Mouse (Mus musculus) lung, adult 18-20 months (tissue): ENCODE results near the gene Ube2q1.

ENCODE experiments used
- DNase-seq, 2 experiments: peaks; one replicate each; pipeline ENCODE4 v3.0.0; 2022; ENCODE audit warnings: mixed read lengths in 2 of 2

The Ube2q1 gene

DNA sequence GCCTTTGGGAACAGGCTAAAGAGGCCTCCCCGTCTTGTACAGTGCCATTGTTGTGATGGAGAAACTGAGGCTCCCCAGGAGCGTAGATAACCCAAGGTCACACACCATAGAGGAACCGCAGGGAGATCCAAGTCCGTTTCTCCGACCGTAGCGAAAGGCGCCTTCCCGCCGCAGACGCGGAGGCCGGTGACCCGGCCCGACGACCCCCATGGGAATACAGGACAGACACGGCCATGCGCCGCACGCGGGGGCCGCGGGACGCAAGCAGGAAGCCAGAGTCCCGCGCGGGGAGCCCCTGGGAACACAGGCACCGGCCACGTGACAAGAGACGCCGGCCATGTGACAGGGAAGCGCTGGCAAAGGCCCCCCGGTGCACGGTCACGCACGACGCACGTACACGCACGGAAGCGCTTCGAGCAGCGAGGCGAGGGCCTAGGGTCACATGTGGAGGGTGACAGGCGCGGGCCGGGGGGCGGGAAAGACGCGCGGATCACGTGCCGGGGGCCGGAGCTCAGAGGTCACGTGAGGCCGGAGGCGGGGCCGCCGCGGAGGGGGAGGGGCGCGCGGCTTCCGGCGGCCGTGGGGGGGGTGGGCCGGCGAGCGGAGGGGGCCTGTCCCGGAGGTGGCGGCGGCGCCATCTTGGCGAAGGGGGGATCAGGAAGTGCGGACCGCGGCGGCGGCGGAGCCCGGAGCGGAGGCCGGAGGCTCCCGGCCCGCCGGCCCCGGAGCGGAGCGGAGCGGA, at the start of gene Ube2q1:
Gene Ube2q1 (plus strand): TSS at position 649 of the 742 bp plus-strand sequence.
- peak; percentile 95 to 96 for DNase-seq

- DNase-seq: peak; percentile 53 to 54
Observed at GRCm38 (mm10) chr3:89727028-89727427, 46.4 kb upstream of the Ube2q1 start.

DNA sequence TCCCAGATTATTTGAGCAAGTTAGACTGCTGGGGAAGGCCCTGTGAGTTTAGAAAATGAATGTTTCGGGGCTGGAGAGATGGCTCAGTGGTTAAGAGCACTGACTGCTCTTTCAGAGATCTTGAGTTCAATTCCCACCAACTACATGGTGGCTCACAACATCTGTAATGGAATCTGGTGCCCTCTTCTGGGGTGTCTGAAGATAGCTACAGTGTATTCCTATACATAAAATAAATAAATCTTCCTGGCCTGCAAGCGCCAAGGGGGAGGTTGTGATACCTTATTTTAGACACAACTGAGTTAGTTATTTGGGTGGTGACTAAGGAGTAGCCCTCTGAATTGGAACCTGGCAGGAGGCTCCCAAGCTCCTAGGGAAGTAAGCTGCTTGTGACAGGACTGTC, 44.6 kb upstream of the Ube2q1 start:
- DNase-seq: no peak

DNA sequence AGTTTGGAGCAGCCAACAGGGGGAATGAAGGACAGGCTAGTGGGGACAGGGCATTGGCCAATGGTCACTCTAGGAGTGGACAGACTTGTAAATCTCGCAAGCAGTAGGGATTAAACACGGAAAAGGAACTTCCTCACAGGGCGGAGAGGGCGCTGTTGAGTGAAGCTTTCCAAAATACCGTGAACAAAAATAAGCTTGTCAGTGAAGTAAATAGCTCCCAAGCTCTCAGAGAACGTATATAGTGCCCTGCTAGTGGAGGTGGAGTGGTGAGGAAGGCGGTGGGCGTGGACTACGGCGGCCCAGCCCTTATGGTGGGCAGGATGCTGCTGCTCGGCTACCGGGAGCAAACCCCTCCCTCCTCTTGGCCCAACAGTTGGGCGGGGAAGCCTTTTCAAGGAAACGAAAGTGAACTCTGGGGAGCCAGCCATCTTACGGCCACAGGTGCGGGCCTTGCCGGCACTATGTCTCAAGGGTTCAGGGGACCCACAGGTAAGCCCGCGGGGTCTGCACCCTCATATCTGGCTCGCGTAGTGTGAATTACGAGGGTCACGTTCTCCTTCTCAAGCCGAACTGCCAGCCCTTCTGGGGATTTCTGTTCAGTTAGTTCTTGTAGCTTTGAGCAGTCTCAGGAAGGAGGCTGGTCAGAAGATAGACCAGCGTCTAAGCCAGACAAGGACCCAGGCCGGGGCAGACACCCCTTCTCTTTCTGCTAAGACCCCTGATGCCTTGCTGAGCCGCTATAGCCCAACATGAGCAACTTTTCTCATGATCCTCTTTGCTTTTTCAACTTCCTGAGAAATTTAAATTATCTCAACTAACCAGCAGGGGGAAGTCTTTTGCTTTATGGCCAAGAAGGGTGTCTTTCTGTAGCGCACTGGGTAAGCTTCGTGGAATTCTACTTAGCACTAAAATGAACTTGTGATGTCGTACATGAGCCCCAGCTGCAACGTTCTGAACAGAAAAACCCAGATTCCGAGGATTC, 42.8 kb upstream of the Ube2q1 start:
- DNase-seq: peak; percentile 95 to 96

DNA sequence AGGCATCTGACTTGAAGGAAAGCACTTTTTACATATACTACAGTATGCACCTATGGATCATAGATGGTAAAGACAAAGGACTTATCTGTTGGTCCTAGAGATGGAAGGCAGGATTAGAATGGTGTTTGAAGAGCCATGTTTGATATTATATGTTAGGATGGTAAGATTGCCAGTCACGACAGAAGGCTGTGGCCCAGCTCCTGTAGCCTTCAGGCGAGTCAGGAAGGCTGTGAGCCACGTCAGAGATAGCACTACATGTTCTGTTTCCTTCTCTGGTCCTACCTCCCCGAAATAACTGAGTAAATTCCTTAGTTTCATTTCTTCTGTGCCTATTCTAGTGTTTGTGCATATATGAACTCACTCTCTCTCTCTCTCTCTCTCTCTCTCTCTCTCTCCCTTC, 41.3 kb upstream of the Ube2q1 start:
- DNase-seq: no peak

DNA sequence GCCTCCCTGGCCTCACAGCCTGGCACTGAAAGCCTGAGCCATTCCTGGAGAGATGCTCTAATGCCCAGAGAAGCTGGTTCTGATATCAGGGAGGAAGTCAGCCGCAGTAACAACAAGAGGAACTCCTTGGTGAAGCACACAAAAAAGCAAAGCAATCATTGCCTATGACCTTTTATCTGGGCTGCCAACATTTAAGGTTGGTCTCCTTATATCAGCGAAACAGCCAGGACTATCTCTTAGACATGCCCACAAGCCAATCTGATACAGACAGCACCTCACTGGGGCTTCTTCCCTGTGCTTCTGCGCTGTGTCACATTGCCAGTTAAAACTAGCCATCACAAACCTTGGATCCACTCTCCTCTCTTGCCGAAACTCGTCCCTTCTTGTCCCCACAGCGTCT, 34.9 kb upstream of the Ube2q1 start:
- DNase-seq: no peak

DNA sequence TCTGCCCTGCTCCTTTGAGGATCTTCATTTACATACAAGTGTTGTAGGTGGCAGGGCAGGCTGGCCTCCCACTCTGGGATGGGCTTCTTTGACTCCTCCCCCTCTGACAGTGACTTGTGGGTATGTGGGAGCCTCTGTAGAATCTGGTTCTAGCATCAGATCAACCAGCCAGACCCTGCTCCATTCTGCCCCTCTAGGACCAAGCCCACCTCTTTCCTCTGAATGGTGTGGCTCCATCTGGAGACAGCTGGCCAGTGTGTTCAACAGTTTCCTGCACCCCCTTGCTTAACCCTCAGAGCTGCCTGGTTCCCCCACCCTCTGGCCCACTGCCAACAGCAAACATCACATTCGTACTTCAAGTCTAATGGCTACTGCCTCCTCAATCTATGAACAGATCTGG, 21.1 kb upstream of the Ube2q1 start:
- no peak for DNase-seq

- no peak for DNase-seq
Observed at GRCm38 (mm10) chr3:89755283-89755682, 18.1 kb upstream of the Ube2q1 start.

- no peak for DNase-seq
Observed at GRCm38 (mm10) chr3:89757851-89758250, 15.6 kb upstream of the Ube2q1 start.

- DNase-seq: no peak
Observed at GRCm38 (mm10) chr3:89759786-89760185, 13.6 kb upstream of the Ube2q1 start.

DNA sequence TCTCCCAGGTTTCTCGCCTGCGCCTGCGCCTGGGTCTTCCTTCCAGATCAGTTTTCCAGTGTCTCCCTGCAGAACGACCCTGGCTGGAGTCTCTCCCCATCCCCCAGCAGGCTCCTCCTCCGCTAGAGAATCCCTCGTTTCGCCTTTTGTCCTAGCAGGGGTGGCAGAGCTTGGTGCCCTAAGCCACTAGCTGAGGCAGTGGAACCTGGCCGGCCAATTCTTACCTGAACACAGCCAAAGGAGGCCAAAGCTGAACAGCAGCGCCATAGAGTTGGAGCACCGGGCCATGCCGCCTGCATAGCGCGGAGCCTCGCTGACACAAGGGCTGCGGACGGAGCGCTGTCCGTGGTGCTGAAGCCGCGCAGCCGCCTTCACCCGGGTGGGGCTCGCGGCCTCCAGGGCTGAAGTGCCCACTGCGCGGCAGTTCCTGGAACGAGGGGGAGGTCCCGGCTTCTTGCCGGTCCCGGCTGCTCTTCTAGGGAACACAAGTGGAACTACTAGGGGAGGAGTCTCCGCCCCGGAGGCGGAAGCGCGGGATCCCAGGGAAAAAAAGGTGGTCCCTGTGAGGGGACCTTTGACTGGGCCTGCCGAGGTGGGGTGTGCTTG, 9.2 kb upstream of the Ube2q1 start, which contains the start of gene Chrnb2:
Gene Chrnb2 (minus strand): TSS at position 514 of the 606 bp plus-strand sequence.
- peak; percentile 59 to 70 for DNase-seq

- no peak for DNase-seq
Observed at GRCm38 (mm10) chr3:89769584-89769983, 3.8 kb upstream of the Ube2q1 start.

DNA sequence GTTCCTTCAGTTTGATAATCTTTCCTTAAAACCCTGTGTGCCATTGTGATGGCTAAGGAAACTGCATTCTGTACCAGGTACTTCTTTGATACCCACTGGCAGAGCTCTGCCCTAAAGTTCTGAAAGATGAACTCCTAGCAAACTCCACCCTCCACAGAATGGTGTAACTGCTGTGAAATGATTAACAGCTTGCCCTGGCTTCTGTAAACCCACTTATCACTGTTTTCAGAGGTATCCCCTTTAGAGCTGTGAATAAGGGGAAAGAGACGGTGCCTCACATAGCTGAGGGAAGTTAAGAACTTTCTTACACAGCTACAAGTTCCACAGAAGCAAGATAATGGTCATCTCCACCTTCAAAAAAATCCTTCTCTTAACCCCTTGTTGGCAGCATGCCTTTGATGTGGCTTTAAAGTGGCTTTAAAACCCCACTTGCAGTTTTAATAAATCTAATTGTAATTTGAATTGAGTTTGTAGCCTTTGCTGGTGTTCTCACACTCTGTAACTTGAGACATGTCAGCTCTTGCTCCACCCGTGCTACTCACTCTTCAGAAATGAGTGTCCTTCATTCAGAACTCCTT, 2.9 kb upstream of the Ube2q1 start:
- DNase-seq: no peak

DNA sequence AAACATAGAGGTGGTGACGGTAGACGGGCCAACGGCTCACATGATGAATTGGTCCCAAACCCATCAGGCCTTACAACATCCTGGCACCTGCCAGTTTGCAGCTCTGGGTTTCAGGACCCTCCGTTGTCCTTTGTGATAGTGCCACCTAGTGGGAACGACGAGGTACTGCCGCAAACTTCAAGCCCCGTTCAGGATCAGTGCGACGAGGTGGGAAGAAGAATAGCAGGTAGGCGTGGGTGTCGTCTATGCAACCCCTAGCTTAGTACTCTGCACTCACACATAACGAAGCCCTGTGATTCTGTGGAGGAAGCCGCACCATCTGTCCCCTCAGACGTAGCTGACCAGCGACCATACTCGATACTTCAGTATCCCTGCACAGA, 838 bp upstream of the Ube2q1 start:
- DNase-seq: peak; percentile 82 to 83

DNA sequence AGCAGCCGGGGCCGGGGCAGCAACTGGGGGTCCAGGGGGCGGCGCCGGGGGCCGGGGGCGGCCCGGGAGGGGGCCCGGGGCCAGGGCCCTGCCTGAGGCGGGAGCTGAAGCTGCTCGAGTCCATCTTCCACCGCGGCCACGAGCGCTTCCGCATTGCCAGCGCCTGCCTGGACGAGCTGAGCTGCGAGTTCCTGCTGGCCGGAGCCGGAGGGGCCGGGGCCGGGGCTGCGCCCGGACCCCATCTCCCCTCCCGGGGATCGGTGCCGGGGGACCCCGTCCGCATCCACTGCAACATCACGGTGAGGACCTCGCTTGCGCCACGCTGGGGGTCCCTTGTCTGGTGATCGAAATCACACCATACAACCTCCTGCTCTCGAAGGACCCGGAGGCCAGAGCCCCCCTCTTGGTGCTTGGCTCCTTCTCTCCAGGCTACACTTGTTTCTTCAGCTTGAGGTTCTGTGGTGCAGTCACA, 360 bp downstream of the Ube2q1 start:
- peak; percentile 35 to 40 for DNase-seq

GRCm38 (mm10) chr3:89774236-89774960, 982 bp downstream of the Ube2q1 start:
- DNase-seq: no peak

DNA sequence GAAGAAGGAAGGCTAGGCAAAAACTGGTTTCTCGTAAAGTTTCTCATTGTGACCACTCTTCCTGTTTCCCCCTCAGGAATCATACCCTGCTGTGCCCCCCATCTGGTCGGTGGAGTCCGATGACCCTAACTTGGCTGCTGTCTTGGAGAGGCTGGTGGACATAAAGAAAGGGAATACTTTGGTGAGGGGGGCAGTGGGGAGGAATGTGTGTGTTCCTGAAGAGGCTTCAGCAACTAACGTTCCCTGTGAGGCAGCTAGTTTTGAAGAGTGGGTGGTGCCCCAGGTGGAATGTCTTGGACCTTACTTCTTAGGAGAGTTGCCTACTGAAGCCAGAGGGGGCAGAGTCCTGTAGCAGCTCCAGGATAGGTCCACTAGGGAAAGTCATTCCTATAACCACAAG, 2.6 kb downstream of the Ube2q1 start:
- DNase-seq: peak in 1 of 2 experiments; percentile 18

GRCm38 (mm10) chr3:89780102-89780501, 6.7 kb downstream of the Ube2q1 start:
- DNase-seq: no peak

GRCm38 (mm10) chr3:89781640-89782039, 8.2 kb downstream of the Ube2q1 start:
- DNase-seq: no peak

DNA sequence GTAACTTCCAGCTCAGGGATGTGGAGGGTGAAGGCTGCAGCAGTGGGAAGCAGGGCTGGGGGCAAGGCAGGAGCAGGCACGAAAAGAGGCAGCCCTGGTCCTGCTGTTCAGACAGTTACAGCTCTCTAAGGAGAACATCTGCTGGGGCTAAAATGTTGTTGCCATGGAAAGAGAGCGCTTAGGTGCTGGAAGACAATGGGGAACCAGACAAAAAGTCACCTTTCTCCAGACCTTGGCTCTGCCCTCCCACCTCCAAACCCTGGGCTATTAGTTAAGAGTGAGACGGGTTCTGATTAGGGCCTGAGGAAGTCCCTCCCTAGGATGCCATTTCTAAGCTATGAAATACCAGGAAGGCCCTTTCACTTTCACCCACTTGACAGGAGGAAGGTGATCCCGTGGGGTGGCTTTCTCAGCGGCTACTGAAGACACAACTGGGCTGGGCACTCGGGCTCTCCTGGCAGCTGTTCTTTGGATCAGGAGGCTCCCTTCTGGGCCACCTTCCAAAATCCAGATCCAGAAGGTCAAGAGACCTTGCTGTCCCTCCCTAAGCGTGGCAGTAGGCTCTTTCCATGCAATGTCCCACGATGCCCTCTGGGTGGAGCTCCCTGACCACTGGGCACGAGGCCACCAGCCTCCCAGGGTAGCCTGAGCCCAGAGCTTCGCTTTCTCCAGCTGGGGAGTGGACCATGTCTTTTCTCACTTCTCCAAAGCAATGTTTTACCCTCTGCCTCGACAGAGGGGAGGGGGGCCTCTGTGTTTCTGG, 11.8 kb downstream of the Ube2q1 start:
- DNase-seq: peak; percentile 82 to 87

DNA sequence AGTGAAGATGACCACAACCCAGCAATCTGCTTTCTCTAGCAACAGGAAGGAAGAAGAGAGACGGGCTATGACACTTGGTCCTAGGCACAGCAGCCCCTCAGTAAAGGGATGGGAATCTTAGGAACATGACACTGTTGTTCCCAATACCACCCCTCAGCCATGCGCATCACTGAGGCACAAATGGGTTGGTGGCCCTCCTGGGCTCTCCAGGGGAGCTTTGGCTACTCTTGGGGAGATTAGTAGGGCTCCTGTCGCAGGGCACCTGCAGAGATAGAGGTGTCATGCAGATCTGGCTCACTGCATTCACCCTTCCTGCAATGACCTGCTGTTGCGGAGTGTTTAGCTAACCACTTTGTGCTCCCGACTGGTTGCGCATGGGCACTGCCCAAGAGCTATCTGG, 12.9 kb downstream of the Ube2q1 start:
- DNase-seq: no peak
